Mouse (Mus musculus) monocyte, adult 59 days (primary cell): ENCODE measurements around the gene Amd2. TPM values are rescaled to one million over a fixed set of nuclear protein-coding genes. Genes with fewer than 3 reads are reported as not detected.

Source experiments
- total RNA-seq, 2 experiments: library from RNA; stranded (reverse); gene quantifications; one replicate each; pipeline ENCODE4 v1.2.4; 2023

Gene Amd2
- total RNA-seq: 1 to 10 TPM; 9.2 to 9.5 TPM

DNA sequence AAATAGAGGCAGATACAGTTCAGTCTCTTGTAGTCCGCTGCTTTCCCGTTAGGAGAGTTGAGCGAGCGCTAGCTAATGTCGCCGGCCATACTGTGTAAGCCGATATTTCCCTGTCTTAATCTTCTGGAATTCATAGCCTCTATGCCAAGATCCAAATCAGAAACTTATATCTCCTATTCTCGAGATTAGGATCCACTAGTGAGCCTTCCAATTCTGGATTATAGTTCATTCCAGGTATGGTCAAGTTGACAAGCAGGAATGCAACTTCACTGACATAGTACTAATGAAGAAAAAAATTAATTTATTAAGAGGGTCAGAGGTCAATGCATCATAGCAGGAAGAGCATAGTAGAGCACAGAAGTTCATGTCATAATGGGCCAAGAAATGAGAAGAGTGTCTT, at the start of gene Amd2:
Gene Amd2, minus strand, starts transcription at position 101 of the 400 bp plus-strand sequence.

